Mouse (Mus musculus) bone marrow, adult 2 months (tissue): ENCODE measurements around the gene Prpf3.

Source experiments
- CTCF ChIP-seq: fragments of 200-500 bp; IDR thresholded peaks from 2 replicates; pipeline ENCODE4 v1.5.1; 2011; ENCODE audit warnings: low read length, control low read depth; ENCODE audit not compliant: control insufficient read depth, insufficient read depth
- POLR2A ChIP-seq: fragments of 200-500 bp; IDR thresholded peaks from 2 replicates; pipeline ENCODE4 v1.6.1; 2011; ENCODE audit warnings: low read depth, mild to moderate bottlenecking, control low read depth, low read length, borderline replicate concordance; ENCODE audit not compliant: control insufficient read depth

- TF ChIP-seq POLR2A (no peak), CTCF (no peak)
These were observed 37.4 kb upstream of the Prpf3 start for GRCm38 (mm10) chr3:95893126-95893525.
